Mouse (Mus musculus): ENCODE measurements around the gene Tmem217. TPM values are rescaled to one million over a fixed set of nuclear protein-coding genes. Genes with fewer than 3 reads are reported as not detected.

Tmem217 gene
- total RNA-seq, 2 experiments from 2014 or later = not detected

Small RNA genes lying within 50 kb of the gene (microRNA-seq; reads per million reads assigned to microRNA genes)
- not detected for gene Mir7667

Other genes with a start within 250 kb of the Tmem217 start
- gene Pi16, start 234.7 kb downstream of the Tmem217 start, total RNA-seq (2021) = 1 to 10 TPM; 1.6 to 1.8 TPM
- gene Mtch1, start 204.5 kb downstream of the Tmem217 start, total RNA-seq (2021) = 100 to 1,000 TPM; 493 to 499 TPM
- gene Fgd2, start 191.5 kb downstream of the Tmem217 start, total RNA-seq (2021) = 10 to 100 TPM in 1 of 2 experiments, 1 to 10 TPM in 1; 8.7 to 10.4 TPM
- gene Pim1, start 61.6 kb downstream of the Tmem217 start, total RNA-seq (2021) = 1 to 10 TPM; 3.7 to 5.2 TPM
- gene Gm17657, start 2.7 kb downstream of the Tmem217 start, total RNA-seq (2021) = not detected
- 10 to 100 TPM; 47.1 to 48.1 TPM for gene Tbc1d22b, start 2.6 kb downstream of the Tmem217 start, total RNA-seq (2021)
- gene Rnf8, start 62.4 kb upstream of the Tmem217 start, total RNA-seq (2021) = 10 to 100 TPM; 44.0 to 47.8 TPM
- gene Gm28043, start 62.5 kb upstream of the Tmem217 start, total RNA-seq (2021) = 1 to 10 TPM; 3.8 to 4.2 TPM
- 100 to 1,000 TPM in 1 of 2 experiments, 10 to 100 TPM in 1; 85.1 to 104 TPM for gene Cmtr1, start 108.2 kb upstream of the Tmem217 start, total RNA-seq (2021)
- 10 to 100 TPM; 11.9 to 12.8 TPM for gene Ccdc167, start 164.7 kb upstream of the Tmem217 start, total RNA-seq (2021)